Mouse (Mus musculus): ENCODE results near the gene Cdkn1a. TPM values are rescaled to one million over a fixed set of nuclear protein-coding genes. Genes with fewer than 3 reads are reported as not detected.
A peak's percentile ranks its signal among the peaks of the same experiment; 100 is the strongest.

The Cdkn1a gene
- total and polyA plus RNA-seq, 3 experiments: 10.6 to 59.1 (median 37.5) TPM

DNA sequence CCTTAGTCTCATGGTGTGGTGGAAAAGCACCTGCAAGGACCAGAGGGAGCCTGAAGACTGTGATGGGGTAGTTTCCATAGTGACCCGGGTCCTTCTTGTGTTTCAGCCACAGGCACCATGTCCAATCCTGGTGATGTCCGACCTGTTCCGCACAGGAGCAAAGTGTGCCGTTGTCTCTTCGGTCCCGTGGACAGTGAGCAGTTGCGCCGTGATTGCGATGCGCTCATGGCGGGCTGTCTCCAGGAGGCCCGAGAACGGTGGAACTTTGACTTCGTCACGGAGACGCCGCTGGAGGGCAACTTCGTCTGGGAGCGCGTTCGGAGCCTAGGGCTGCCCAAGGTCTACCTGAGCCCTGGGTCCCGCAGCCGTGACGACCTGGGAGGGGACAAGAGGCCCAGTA is 7.5 kb downstream of the Cdkn1a start:
- Histone ChIP-seq H3K79me2 (replicated peaks; ENCODE audit: control insufficient read depth, extremely low read depth, insufficient read depth, poor library complexity, severe bottlenecking) (peaks cover 42% of the 10 kb centered on the region), H3K36me3 (replicated peaks in 1 of 2; ENCODE audit: control insufficient read depth in 1 of 2, insufficient read depth in 1 of 2, low read length in 1 of 2) (peaks cover 44 to 52% of the 10 kb centered on the region in 2 experiments), H3K27ac (ENCODE audit: insufficient read depth, low read depth) (no peak overlapping the region), H3K4me2 (ENCODE audit: insufficient read depth, low read depth, poor library complexity, severe bottlenecking) (no peak overlapping the region), H3K4me1 (ENCODE audit: control insufficient read depth in 1 of 2, insufficient read depth in 2 of 2) (peaks cover 4 to 23% of the 10 kb centered on the region in 2 experiments; a peak in 3 of 4 replicates), H3K9me3 (replicated peaks; ENCODE audit: low read length) (no peaks in the 10 kb centered on the region), H3K4me3 (replicated peaks in 1 of 3; ENCODE audit: low read depth in 2 of 3, low read length in 2 of 3, poor library complexity in 1 of 3) (no peak overlapping the region), H3K9ac (ENCODE audit: insufficient read depth, low read depth) (no peak overlapping the region), H3K27me3 (replicated peaks) (no peaks in the 10 kb centered on the region)
- dilution Hi-C loops (cut with MboI; ENCODE audit: extremely low pct_ligation_motif_present, extremely low pct_unique_long_range_greater_than_20kb, low sequenced_read_pairs): no loop called here
- in situ Hi-C loops (cut with MboI; ENCODE audit: low pct_ligation_motif_present, low pct_unique_long_range_greater_than_20kb, low sequenced_read_pairs): loop anchor here (5.0 kb wide), 1 partner anchor 69 kb away; no protein-coding TSS in a partner anchor
- DNase-seq (ENCODE audit: extremely low read depth): no peak
- TF ChIP-seq ELF1 (IDR thresholded peaks at IDR 0.05; ENCODE audit: low read depth, low read length): no peak

- no peaks in the 10 kb centered on the region for H3K9me3 ChIP-seq (replicated peaks; ENCODE audit: low read length)
- no peak overlapping the region for H3K27ac ChIP-seq (ENCODE audit: insufficient read depth, low read depth)
- no peak for TF ChIP-seq MEF2A (IDR thresholded peaks at IDR 0.05; ENCODE audit: borderline replicate concordance, low read depth, low read length)
- TF ChIP-seq ETS1 (conservative IDR thresholded peaks at IDR 0.05; ENCODE audit: low read depth, low read length): no peak
- no peak for TF ChIP-seq EP300 (IDR thresholded peaks at IDR 0.05; ENCODE audit: low read length)
- no peak for TF ChIP-seq TBP (conservative IDR thresholded peaks at IDR 0.05; ENCODE audit: low read depth, low read length)
- TF ChIP-seq ZKSCAN1 (IDR thresholded peaks at IDR 0.05; ENCODE audit: borderline replicate concordance, low read depth, low read length): no peak
- no peak for TF ChIP-seq MAZ (IDR thresholded peaks at IDR 0.05; ENCODE audit: low read depth, low read length)
- no peak for TF ChIP-seq GABPA (IDR thresholded peaks at IDR 0.05; ENCODE audit: insufficient replicate concordance, low read depth, low read length)
- TF ChIP-seq IRF4 (IDR thresholded peaks at IDR 0.05; ENCODE audit: low read depth, low read length): no peak
- no peak for TF ChIP-seq BHLHE40 (IDR thresholded peaks at IDR 0.05; ENCODE audit: low read depth, low read length)
- peaks cover 4 to 20% of the 10 kb centered on the region in 2 experiments; a peak in 3 of 4 replicates for H3K4me1 ChIP-seq (ENCODE audit: control insufficient read depth in 1 of 2, insufficient read depth in 2 of 2)
- no peaks in the 10 kb centered on the region for H3K27me3 ChIP-seq (replicated peaks)
- no peak for DNase-seq (ENCODE audit: extremely low read depth)
- H3K36me3 ChIP-seq (replicated peaks in 1 of 2; ENCODE audit: control insufficient read depth in 1 of 2, insufficient read depth in 1 of 2, low read length in 1 of 2): peaks cover 44 to 52% of the 10 kb centered on the region in 2 experiments
- dilution Hi-C loops (cut with MboI; ENCODE audit: extremely low pct_ligation_motif_present, extremely low pct_unique_long_range_greater_than_20kb, low sequenced_read_pairs) (no loop called here), in situ Hi-C loops (cut with MboI; ENCODE audit: low pct_ligation_motif_present, low pct_unique_long_range_greater_than_20kb, low sequenced_read_pairs) (loop anchor here (5.0 kb wide), 1 partner anchor 68 kb away; no protein-coding TSS in a partner anchor)
- peaks cover 37% of the 10 kb centered on the region for H3K79me2 ChIP-seq (replicated peaks; ENCODE audit: control insufficient read depth, extremely low read depth, insufficient read depth, poor library complexity, severe bottlenecking)
- H3K4me2 ChIP-seq (ENCODE audit: insufficient read depth, low read depth, poor library complexity, severe bottlenecking): no peak overlapping the region
- no peak overlapping the region for H3K9ac ChIP-seq (ENCODE audit: insufficient read depth, low read depth)
- H3K4me3 ChIP-seq (replicated peaks in 1 of 3; ENCODE audit: low read depth in 2 of 3, low read length in 2 of 3, poor library complexity in 1 of 3): no peak overlapping the region
Measured at GRCm38 (mm10) chr17:29099076-29099475, 8.3 kb downstream of the Cdkn1a start.

DNA sequence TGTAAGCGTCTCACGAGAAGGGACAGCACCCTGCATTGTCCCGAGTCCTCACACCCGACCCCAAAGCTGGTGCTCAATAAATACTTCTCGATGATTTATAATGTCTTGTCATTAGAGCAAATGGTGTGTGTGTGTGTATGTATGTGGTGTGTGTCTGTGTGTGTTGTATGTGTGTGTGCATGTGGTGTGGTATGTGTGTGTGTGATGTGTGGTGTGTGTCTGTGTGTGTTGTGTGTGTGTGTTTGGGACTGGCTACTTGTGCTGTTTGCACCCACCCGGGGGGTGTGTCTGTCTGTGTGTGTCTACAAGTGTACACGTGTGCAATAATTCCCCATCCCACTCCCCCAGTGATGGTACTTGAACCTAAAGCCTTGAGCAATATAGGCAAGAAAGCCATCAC is 9.9 kb downstream of the Cdkn1a start:
- Histone ChIP-seq H3K9me3 (replicated peaks; ENCODE audit: low read length) (no peaks in the 10 kb centered on the region), H3K4me2 (ENCODE audit: insufficient read depth, low read depth, poor library complexity, severe bottlenecking) (no peak overlapping the region), H3K79me2 (replicated peaks; ENCODE audit: control insufficient read depth, extremely low read depth, insufficient read depth, poor library complexity, severe bottlenecking) (peaks cover 23% of the 10 kb centered on the region), H3K4me3 (replicated peaks in 1 of 3; ENCODE audit: low read depth in 2 of 3, low read length in 2 of 3, poor library complexity in 1 of 3) (no peak overlapping the region), H3K27ac (ENCODE audit: insufficient read depth, low read depth) (no peak overlapping the region), H3K9ac (ENCODE audit: insufficient read depth, low read depth) (no peak overlapping the region), H3K36me3 (replicated peaks in 1 of 2; ENCODE audit: control insufficient read depth in 1 of 2, insufficient read depth in 1 of 2, low read length in 1 of 2) (peaks cover 44 to 51% of the 10 kb centered on the region in 2 experiments), H3K4me1 (ENCODE audit: control insufficient read depth in 1 of 2, insufficient read depth in 2 of 2) (peaks cover 4 to 20% of the 10 kb centered on the region in 2 experiments; a peak in 3 of 4 replicates), H3K27me3 (replicated peaks) (no peaks in the 10 kb centered on the region)
- in situ Hi-C loops (cut with MboI; ENCODE audit: low pct_ligation_motif_present, low pct_unique_long_range_greater_than_20kb, low sequenced_read_pairs) (no loop called here), dilution Hi-C loops (cut with MboI; ENCODE audit: extremely low pct_ligation_motif_present, extremely low pct_unique_long_range_greater_than_20kb, low sequenced_read_pairs) (no loop called here)
- no peak for DNase-seq (ENCODE audit: extremely low read depth)
- no peak for TF ChIP-seq MAZ (IDR thresholded peaks at IDR 0.05; ENCODE audit: low read depth, low read length)
- TF ChIP-seq UBTF (IDR thresholded peaks at IDR 0.05; ENCODE audit: low read depth, low read length): no peak
- TF ChIP-seq MAFK (IDR thresholded peaks at IDR 0.05; ENCODE audit: insufficient replicate concordance, low read length): no peak
- 0 out of 4 replicates have a peak, but pooled peaks of 1 of the 2 experiments have one; percentile 0 for TF ChIP-seq CTCF (conservative IDR thresholded peaks at IDR 0.05 in 1 of 2, IDR thresholded peaks at IDR 0.05 in 1 of 2; ENCODE audit: low read depth in 2 of 2, low read length in 2 of 2)
- TF ChIP-seq HCFC1 (IDR thresholded peaks at IDR 0.05; ENCODE audit: low read depth, low read length): no peak
- no peak for TF ChIP-seq POLR2AphosphoS2 (IDR thresholded peaks at IDR 0.05; ENCODE audit: low read depth, low read length)
- TF ChIP-seq RAD21 (IDR thresholded peaks at IDR 0.05; ENCODE audit: low read depth, low read length): no peak
- no peak for TF ChIP-seq MYC (IDR thresholded peaks at IDR 0.05; ENCODE audit: low read depth, low read length)
